Mouse (Mus musculus) lung, postnatal 10 days (tissue): ENCODE results near the gene Olfr347.

Experiments
- DNase-seq: peaks from one replicate; pipeline ENCODE4 v3.0.0; 2021

The Olfr347 gene

GRCm38 (mm10) chr2:36731602-36732001 is at the start of gene Olfr347:
TSS of gene Olfr347 (plus strand) at chr2:36731902.
- no peak for DNase-seq

GRCm38 (mm10) chr2:36685488-36685887 is 46.2 kb upstream of the Olfr347 start, which contains the start of gene Olfr346:
TSS of gene Olfr346 (plus strand) at chr2:36685788.
- DNase-seq, result no peak

GRCm38 (mm10) chr2:36736226-36736625 is 4.5 kb downstream of the Olfr347 start:
- no peak for DNase-seq

GRCm38 (mm10) chr2:36783976-36784375 is 52.3 kb downstream of the Olfr347 start, which contains the start of gene Olfr348:
TSS of gene Olfr348 (plus strand) at chr2:36784276.
- no peak for DNase-seq
